Mouse (Mus musculus) lung, postnatal 0 days (tissue): Measurements from ENCODE around the gene Irf2bp2.

Experiments
- CTCF ChIP-seq: IDR thresholded peaks from 2 replicates; pipeline ENCODE4 v1.5.1; 2016; ENCODE audit warnings: antibody characterized with exemption, mild to moderate bottlenecking
- EP300 ChIP-seq: IDR thresholded peaks from 2 replicates; pipeline ENCODE4 v1.6.1; 2016; ENCODE audit warnings: antibody characterized with exemption, mild to moderate bottlenecking, control low read depth

- TF ChIP-seq CTCF (no peak), EP300 (no peak)
Observed at GRCm38 (mm10) chr8:126576919-126577318, 16.9 kb downstream of the Irf2bp2 start.
